Comparison of ENCODE assay signal across 23 mouse cellular contexts in the genomic region with DNA sequence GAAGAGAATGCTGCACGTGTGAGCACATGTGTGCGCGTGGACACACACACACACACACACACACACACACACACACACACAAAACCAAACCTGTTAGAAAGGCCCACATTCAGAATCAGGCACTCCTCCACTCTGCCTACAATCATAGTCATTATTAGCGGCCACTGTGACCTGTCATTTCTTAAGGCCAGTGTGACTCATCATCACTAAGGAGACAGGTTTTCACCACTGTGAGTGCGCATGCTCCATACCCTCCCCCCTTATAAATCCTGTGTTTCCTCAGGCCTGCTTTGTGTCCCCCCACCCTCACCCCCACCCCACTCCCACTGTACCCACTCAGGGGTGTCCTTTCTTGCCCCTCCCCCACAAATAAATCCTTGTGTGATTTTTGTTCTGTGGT. TPM values are rescaled to one million over a fixed set of nuclear protein-coding genes. Genes with fewer than 3 reads are reported as not detected.
"Had no signal": no experiment of that assay in that cellular context is flagged by ENCODE, and none has a peak within 500 bp of the region (broad histone marks: within the 10 kb centered on the region; RNA-seq: fewer than 3 reads in every experiment).

No protein-coding gene starts in this region.

- H3K9ac ChIP-seq: limb, embryonic 13.5 days; liver, embryonic 12.5 days; liver, embryonic 15.5 days; lung, embryonic 15.5 days; neural tube, embryonic 12.5 days; neural tube, embryonic 15.5 days; stomach, embryonic 15.5 days had no signal

- H3K36me3 ChIP-seq: limb, embryonic 13.5 days; liver, embryonic 12.5 days; liver, embryonic 15.5 days; lung, embryonic 15.5 days; midbrain, embryonic 10.5 days; neural tube, embryonic 12.5 days; neural tube, embryonic 15.5 days; stomach, embryonic 15.5 days had no signal

- H3K4me3 ChIP-seq: limb, embryonic 13.5 days; liver, embryonic 12.5 days; liver, embryonic 15.5 days; lung, embryonic 15.5 days; megakaryocyte, embryonic 14.5 days; midbrain, embryonic 10.5 days; neural tube, embryonic 12.5 days; neural tube, embryonic 15.5 days; stomach, embryonic 15.5 days had no signal

- H3K27me3 ChIP-seq: limb, embryonic 13.5 days; liver, embryonic 12.5 days; liver, embryonic 15.5 days; lung, embryonic 15.5 days; neural tube, embryonic 12.5 days; neural tube, embryonic 15.5 days; stomach, embryonic 15.5 days had no signal

- H3K4me2 ChIP-seq: limb, embryonic 13.5 days; liver, embryonic 12.5 days; liver, embryonic 15.5 days; lung, embryonic 15.5 days; neural tube, embryonic 12.5 days; neural tube, embryonic 15.5 days; stomach, embryonic 15.5 days had no signal

- H3K27ac ChIP-seq: limb, embryonic 13.5 days; liver, embryonic 12.5 days; liver, embryonic 15.5 days; lung, embryonic 15.5 days; midbrain, embryonic 10.5 days; neural tube, embryonic 12.5 days; neural tube, embryonic 15.5 days; stomach, embryonic 15.5 days had no signal

- H3K9me3 ChIP-seq: limb, embryonic 13.5 days; liver, embryonic 12.5 days; liver, embryonic 15.5 days; lung, embryonic 15.5 days; megakaryocyte, embryonic 14.5 days; midbrain, embryonic 10.5 days; neural tube, embryonic 12.5 days; neural tube, embryonic 15.5 days; stomach, embryonic 15.5 days had no signal

- DNase-seq: kidney, adult 9 months; kidney, postnatal 14 days; kidney, postnatal 4 days; left cerebral cortex, postnatal 4 days; liver; lung, adult 18-20 months; lung, postnatal 10 days; lung, postnatal 36 days; midbrain, embryonic 14.5 days; right cerebral cortex, postnatal 25 days; spleen, adult 18-20 months; thymus, postnatal 36 days had no signal

- H3K4me1 ChIP-seq: limb, embryonic 13.5 days; liver, embryonic 12.5 days; liver, embryonic 15.5 days; lung, embryonic 15.5 days; megakaryocyte, embryonic 14.5 days; midbrain, embryonic 10.5 days; neural tube, embryonic 12.5 days; neural tube, embryonic 15.5 days; stomach, embryonic 15.5 days had no signal

- ATAC-seq: liver, embryonic 12.5 days had no signal

RNA-seq across cellular contexts. Expression of a gene that starts 38.4 kb away (rescaled TPM):
- total RNA-seq: layer of hippocampus, postnatal 14 days; left cerebral cortex, postnatal 14 days; left cerebral cortex, postnatal 4 days had no signal

RNA-seq across cellular contexts. Expression of a gene that starts 58.7 kb away (rescaled TPM):
- polyA plus RNA-seq: limb, embryonic 13.5 days; lung, embryonic 15.5 days; midbrain, embryonic 10.5 days had no signal
